Mouse (Mus musculus): ENCODE results near the gene Gm20388. TPM values are rescaled to one million over a fixed set of nuclear protein-coding genes. Genes with fewer than 3 reads are reported as not detected.

Gm20388 gene
- total RNA-seq, 2 experiments from 2014 or later = 10.7 TPM; not detected in 1

DNA sequence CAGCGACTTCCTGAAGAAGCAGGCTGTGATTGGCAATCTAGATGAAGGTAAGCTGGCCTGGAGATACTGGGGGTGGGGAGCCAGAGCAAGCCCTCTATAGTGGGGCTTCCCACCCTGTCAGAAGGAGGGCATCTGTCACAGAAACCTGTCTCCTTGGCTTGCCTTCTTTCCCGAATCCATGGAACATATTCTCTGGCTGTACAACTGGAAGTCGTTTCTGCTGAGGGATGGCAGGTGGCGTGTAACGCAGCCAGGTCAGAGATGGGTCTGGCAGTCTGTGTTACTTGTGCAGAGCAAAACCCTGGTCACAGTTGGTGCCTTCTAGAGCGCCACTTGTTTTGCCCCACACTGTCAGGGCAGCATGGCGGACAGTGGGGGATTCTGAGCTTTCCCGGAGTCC, 249.7 kb downstream of the Gm20388 start:
- DNase-seq (ENCODE audit: low spot score in 2 of 2) = peak in 1 of 2 experiments; percentile 41

DNA sequence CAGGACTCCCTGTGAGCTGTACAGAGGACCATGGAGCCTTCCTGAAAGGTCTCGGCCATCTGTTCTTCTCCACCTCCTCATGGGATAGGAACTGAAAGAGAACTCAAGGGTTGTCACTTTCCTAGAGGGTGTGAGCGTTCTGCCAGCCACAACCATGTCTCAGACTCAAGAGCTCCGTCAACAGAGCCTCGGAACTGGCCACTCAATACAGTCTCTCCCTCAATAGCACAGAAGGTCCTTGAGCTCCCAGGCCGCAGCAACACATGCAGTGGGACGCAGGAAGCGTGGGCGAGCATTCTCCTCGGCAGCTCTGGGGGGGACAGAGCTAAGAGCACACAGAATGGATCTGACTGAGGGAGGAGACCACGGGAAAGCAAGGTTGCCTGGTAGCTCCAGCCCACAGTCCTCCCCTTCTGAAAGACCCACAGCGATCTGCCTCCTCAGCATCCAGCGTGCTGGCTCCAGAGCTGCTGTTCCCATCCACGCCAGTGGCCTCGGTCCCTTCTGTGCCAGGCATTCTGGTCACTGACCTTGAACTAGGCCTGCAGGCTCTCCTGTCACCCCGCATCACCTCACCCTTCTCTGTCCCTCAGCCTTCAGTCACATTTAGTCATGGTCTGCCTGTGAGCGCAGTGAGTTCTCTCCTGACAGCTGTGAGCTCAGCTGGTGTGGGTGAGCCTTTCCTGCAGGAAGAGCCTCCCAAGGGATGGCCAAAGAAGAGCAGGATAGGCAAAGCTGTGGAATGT, 251.2 kb downstream of the Gm20388 start:
- DNase-seq (ENCODE audit: low spot score in 2 of 2) = no peak

DNA sequence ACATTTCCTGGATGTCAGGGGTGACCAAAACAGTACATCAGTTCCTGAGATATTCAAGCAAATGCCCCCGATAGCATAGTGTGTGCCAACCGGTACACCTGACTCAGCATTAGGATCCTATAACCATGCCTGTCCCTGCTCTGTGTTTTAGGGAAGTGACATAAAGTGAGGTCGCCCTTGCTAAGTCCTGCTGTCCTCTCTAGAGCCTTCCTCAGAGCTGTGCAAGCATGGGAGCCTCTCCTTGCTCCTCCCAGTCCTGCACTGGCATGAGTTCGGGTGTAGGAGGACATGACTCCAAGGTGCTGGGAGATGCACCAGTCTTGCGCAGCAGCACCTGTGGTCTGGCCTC, 251.7 kb downstream of the Gm20388 start:
- DNase-seq (ENCODE audit: low spot score in 2 of 2) = no peak

DNA sequence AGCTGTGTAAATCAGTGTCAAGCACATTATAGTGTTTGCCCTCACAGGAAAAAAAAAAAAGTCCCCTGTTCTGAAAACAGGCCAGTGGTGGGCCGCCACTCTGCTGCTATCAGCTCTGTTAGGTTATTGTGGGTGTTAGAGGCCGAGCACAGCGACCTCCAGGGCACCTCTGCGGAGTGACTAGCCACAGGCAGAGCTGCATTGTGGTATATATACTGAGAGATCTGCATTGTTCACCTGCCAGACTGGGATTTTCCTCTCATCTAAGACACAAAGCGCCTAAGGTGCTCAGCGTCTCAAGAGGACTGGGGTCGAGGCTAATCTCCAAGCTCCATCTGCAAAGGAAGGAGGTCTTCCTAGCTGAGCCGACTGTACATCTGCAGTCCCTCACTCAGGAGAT, 252.7 kb downstream of the Gm20388 start:
- DNase-seq (ENCODE audit: low spot score in 2 of 2) = no peak

DNA sequence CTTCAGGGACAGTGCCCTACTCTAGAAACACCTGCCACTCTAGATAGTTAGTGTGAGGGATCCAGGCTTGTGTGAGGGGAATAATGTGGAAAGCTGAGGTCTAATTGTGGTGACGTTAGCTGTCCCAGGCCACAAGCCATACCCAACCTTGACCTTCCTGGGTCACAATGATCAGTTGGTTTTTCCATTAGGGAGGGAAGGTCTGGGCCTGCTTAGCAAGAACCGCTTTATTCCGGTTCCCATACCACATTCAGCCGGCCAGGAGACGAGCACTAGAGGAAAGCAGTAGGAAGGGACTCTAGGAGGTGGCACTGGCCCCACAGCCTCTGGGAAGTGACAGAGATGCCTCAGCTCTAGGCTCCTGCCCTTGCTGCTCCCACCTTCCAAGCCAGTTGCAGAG, 253.4 kb downstream of the Gm20388 start:
- DNase-seq (ENCODE audit: low spot score in 2 of 2) = no peak

DNA sequence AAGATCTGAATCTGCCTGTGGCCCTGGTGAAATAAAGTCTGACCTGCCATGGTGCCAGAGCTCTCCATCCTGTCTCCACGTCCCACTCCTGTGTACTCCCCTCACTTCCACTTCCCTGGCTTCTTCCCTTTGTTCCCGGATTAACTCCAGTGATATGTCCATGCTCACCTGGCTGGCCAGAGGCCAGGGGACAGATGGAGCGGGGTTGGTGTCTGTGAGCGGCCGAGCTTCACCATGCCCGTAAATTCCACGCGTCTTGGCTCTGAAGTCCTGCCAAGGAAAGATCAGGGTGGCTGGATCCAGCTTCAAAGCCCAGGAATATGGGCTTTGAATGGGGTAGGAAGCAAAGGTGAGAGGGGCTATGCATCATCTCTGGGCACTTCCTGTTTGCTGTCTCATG, 256.5 kb downstream of the Gm20388 start:
- no peak for DNase-seq (ENCODE audit: low spot score in 2 of 2)

DNA sequence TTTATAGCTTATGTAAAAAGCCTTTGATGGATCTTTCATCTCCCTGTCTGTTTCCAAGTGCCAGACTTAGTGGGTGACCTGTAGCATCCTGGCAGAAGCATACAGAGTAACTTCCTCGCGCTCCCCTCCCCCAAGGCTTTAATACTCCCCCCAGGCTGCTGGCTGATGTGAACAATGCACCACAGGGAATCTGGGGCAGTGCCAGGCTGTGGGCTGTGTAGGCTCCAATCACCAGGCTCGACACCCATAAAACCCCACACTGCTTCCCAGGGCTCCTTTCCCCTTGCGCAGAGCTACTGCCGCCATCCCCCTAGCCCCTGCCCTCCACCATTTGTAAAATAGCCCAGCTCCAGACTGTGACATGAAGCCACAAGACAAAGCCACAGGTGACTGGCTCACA, 257.2 kb downstream of the Gm20388 start:
- DNase-seq (ENCODE audit: low spot score in 2 of 2) = peak; percentile 54 to 84

DNA sequence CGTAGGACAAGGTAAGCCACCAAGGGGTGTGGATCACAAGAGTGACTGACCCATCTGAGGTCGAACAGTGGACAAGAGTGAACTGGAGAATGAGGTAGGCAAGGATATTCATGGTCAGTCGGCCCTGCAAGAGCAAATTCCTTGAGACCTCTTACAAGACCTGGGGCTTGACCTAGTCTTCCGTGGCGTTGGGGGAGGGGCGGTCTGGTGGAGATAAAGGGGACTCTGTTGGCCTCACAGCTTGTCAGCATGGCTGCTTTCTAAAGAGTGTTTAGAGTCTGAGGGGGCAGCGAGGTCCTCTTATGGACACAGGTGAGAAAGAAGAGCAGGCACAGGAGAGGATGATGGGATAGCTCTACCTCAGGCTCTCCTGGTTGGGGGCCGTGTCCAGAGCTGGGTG, 258.5 kb downstream of the Gm20388 start:
- no peak for DNase-seq (ENCODE audit: low spot score in 2 of 2)

DNA sequence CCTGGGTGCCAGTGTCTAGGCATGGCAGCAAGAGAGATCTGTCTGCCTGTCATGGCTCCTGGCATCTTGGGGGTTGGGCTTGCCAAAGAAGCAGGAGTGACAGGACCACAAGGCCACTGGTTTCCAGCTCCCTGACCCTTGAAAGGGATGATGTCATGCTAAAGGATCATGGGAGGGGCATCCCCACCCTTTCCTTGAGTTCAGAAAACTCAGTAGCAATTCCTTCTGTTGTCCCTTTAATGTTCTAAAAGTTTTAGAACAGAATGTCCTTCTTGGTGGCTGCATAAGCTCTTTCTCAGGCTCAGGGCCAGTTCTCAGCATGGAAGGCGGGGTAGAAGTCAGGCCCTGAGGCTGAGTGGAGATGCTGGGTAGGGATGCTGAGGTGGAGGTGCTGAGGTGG, 262.6 kb downstream of the Gm20388 start:
- DNase-seq (ENCODE audit: low spot score in 2 of 2) = no peak

DNA sequence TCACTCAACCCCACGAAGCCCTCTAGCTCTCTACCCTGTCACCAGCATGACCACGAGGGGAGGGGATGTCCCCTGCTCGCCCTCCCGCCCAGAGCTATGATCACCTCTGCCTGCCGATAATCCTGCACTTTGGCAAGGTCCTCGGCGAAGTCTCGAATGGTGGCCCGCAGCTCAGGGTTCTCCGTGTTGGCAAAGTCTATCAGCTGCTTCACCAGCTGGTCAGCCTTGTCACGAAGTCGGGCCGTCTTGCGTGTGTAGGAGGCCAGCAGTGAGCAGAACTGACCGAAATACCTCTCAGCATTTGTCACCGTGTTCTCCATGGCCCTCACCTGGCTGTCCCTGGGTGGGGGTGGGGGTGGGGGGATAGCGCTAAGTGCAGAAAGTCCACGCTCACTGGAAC, 264.0 kb downstream of the Gm20388 start:
- DNase-seq (ENCODE audit: low spot score in 2 of 2) = no peak

DNA sequence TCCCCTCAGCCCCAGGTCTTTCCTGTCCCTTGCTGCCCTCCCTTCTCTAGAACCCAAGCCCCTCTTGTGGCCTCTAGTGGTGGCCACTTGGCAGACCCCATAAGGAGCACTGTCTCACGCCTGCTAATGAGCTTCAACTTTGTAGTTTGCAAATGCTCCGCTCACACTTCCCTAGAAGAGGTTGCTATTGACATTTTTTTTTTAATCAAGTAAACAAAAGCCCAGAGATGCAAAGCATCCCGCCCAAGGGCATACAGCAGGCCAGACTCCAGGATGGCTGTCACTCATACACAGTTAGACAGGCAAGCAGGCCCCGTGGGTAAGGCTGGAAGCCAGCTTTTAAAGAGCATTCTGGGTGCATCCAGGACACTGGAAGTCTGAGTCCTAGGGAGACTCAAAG, 266.0 kb downstream of the Gm20388 start:
- no peak for DNase-seq (ENCODE audit: low spot score in 2 of 2)

DNA sequence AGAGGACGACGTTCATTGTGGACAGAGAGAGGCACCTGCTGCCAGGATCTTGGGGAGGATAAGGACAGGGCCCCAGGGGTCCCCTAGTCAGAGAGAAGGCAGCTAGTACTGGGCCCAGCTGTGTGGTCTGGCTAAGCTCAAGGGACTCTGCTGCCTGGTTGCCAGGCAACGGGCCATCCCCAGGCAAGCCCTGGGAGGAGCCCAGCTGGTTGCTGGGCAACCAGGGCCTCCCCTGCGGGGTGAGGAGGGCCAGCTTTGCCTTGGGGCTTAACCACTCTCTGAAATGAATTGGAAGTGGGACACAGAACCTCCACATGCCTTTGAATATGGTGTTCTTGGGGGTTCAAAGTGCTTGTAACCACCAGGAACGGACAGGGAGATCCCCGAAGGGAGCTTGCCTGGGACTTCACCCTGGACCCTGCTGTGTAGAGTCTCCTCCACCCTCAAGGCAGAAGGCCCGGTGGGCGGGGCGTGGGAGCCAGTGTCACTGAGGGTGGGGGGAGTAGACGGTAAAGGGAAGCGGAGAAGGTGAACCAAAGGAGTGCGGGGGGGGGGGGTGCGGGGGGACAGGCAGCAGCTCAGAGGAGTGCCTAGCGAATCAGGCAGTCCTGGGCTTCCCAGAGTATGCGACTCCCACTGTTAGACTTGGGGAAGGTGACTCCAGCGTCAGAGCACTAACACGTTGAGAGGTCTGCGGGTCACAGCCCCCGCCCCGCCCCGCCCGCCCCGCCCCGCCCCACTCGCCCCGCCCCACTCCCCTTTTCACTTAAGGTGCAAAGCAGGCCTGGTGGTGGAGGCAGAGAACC, 266.9 kb downstream of the Gm20388 start, which contains the start of gene Fam92b:
Gene Fam92b, minus strand, starts transcription at position 149 of the 806 bp plus-strand sequence.
- DNase-seq (ENCODE audit: low spot score in 2 of 2) = peak; percentile 52 to 64

DNA sequence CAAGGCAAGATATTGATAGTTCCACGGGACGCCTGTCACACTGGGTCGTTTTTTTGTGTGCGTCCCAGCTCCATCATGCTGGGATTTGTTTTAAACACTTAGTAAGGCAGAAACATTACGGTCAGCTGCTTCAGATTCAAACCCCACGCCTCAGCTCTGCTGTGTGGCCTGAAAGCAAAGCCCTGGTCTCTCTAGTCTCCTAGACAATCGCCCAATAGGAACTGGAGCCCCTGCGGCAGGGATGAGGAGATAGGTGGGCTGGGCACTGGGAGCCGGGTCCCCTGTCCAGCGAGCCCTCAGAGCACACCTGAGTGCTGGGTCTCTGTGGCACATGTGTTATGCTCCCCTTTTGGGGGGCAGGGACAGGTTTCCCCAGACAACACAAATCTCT, 267.5 kb downstream of the Gm20388 start:
- no peak for DNase-seq (ENCODE audit: low spot score in 2 of 2)

DNA sequence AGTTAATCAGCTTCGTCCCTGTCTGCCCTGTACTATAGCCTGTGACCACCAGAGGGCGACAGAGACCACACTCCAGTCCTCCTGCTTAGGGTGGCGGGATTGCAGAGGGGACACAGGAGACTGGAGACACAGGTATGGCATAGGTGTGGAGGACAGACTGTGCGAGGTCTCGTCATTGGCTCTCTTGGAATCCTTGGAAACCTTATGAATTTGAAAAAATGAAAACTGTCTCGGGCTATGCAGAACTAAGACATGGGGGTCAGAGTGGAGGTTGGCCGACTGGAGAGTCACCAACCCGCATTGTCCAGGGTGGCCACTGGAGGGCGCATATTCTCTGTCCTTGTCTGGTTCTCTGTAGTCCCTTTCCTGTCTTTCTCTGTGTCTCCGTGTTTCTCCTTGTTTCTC, 268.4 kb downstream of the Gm20388 start:
- peak; percentile 81 to 92 for DNase-seq (ENCODE audit: low spot score in 2 of 2)

DNA sequence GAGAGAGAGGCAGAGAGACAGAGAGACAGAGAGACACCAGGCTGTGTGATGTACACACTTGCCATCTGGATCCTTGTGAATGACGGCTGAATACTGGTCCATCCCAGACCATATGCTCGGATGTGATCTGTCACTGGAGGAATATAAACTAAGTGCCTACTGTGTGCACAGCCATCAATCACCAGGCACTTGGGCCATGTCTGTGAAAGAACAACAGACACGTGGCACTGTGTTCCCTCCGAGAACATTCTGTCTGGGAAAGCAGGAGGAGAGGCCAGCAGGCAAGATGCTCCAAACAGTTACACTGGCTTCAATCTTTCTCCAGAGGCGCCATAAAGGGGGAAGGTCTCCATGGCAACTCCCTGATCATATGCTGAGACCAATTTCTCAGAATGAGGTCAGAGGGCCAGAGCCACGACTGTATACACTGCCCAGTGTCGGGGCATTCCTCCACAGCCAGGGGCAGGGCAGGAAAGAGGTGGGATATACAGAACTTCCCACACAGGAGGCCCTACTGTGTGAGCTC, 269.9 kb downstream of the Gm20388 start:
- peak in 1 of 2 experiments; percentile 47 for DNase-seq (ENCODE audit: low spot score in 2 of 2)

DNA sequence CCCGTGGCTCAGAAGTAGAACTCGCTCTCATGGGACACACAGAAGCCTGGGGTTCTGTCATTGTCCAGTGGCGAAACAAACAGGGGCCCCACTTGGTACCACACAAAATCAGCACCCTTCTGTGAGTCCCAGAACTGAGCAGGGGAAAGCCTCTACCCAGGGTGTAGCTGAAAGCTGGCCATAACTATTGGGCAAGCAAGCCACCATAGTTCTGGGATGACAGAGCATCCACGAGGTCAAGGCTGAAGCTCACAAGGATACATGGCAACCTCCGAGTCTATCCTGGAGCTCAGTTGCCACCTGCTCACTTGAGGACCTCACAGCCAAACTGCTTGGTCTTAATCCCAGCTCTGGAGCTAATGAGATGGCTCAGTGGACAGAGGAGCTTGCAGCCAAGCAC, 270.6 kb downstream of the Gm20388 start:
- DNase-seq (ENCODE audit: low spot score in 2 of 2) = no peak

DNA sequence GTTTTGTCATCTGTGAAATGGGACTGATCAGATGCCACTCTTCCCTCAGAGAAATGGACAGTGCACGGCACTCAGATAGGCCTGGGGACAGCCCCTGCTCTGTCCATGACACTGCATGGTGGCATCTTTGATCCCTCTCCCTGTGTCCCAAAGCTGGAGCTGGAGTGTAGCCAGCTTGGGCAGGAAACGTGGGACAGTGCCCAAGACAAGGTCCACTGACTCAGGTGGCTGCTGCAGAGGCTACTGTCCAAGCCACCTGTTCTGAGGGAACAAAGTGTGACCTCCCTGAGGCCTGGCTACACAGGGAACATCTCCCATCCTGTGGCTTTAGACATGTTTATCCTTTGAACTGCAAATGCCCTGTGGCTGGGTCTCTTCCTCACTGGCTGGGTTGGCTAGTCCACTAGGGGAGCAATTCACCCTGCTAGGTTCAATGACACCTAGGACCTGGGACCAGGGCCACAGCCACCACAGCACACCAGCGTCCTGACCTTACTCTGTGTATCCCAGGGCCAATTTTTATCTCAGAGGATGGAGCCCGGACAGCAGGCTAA, 271.3 kb downstream of the Gm20388 start:
- no peak for DNase-seq (ENCODE audit: low spot score in 2 of 2)

DNA sequence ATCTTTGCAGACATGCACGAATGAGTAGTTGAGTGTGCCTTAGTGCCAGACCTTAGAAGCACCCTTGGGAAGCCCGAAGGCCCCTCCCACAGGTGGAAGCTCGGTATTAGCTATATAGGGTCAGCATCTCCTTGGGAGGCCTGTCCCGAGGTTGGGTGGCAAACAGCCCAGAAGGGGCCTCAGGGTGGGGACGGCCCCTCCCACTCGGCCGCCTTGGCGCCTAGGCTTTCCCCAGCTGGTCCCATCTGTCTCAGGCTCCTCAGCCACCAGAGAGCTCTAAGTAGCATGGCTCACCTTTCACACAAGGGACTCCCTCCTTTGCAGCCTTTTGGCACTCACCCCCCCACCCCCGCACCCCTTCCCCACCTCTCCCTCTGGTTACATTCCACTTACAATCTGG, 273.7 kb downstream of the Gm20388 start:
- no peak for DNase-seq (ENCODE audit: low spot score in 2 of 2)

DNA sequence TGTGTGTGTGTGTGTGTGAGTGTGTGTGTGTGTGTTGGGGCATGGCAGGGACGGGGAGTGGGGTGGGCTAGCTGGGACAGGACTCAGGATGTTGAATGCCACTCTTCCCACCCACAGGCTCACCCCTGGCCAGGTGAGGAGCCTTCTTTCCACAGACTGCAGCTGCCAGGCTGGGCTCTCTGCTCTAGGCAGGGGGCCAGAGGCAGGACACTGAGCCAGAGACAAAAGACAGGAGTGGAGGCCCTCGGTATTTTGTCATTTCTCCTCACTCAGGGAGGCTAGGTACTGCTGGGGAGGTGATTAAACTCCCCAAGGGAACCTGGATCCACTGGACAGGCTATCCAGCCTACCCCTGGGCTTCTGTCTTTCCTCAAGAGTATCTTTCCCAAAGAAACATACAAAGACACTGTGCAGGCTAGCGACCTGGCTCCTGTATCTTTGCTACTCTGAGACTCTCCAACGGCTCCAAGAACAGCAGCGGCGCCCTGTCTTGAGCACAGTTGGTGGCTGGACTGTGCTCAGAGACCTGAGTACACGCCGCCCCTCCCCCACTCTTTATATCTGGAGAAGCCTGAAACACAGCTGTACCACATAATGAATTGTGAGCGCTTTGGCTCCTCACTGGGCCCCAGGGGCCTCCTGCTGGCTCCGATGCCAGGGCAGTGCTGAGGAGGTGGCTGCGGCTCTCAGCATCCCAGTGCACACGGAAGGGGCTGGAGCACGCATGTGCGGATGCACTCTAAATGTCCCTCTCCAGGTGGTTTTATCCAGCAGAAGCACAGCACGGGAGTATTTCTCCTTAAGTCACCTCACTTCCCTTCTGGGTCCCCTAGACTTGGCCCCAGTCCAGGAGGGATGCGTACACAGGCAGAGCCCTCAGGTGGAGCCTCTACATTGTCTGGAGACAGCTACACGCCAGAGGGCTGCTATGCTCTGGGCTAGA, 274.5 kb downstream of the Gm20388 start:
- no peak for DNase-seq (ENCODE audit: low spot score in 2 of 2)

DNA sequence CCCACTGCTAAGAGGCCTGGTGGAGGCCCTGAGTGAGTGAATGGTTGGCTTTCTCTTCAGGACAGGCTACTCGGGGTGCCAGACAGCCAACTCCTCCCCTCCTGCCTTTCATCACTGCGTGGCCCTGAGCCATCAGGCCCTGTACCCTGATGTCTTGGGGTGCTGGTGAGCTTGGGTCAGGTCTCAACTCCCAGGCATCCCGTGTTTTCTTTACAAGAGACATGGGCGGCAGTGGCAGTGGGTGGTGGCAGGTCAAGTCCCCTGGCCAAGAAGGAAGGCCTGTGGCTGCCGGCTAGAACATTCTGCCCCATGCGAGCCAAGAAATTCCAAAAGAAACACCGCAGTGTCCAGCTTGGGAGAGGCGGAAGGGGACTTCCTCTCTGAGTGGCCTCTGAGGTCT, 275.8 kb downstream of the Gm20388 start:
- DNase-seq (ENCODE audit: low spot score in 2 of 2) = no peak

DNA sequence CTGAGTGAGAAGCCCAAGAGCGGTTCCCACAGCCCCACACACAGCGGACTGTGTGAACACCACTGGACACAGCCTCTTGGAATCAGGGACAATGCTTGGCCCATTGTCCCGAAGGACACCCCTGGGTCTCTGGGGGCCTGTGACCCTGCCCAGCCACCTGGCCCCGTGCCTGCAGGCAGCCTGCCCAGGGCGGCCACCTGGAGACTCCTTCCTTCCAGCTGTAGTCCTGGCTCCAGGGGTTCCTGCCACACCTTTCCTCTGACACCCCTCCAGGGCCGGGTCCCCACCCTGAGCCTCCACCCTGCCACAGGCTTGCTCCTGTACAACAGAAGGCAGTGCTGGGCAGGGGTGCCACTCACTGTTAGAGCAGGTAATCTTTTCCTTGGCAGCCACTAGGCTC, 277.9 kb downstream of the Gm20388 start:
- DNase-seq (ENCODE audit: low spot score in 2 of 2) = no peak

All from layer of hippocampus, adult 18-20 months (tissue).